Mouse (Mus musculus): ENCODE measurements around the gene Bicra.

Gene Bicra

DNA sequence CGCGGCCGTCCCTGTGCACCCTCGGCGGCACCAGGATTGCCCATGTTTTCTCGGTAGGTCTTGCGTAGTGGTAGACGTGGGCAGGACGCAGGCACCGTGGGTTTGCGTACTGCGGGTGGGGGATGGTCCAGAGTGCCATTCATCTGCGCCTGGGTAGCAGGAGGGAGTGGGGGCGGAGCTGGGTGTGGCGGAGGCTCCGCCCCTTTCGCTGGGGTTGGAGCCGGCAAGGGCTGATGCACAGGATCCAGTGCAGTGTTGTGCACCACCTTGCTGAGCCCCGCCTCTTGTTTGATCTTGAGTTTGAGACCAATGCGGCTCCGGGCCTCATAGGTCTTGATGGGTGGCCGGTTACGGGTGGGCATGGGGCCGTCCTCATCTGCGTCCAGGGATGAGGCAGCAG, 75.5 kb downstream of the Bicra start:
- no peak for DNase-seq (ENCODE audit: low spot score in 2 of 2)

GRCm38 (mm10) chr7:15969674-15970073, 78.0 kb downstream of the Bicra start:
- no peak for DNase-seq (ENCODE audit: low spot score in 2 of 2)

- DNase-seq (ENCODE audit: low spot score in 2 of 2) = no peak
These were observed 79.4 kb downstream of the Bicra start for GRCm38 (mm10) chr7:15968322-15968721.

DNA sequence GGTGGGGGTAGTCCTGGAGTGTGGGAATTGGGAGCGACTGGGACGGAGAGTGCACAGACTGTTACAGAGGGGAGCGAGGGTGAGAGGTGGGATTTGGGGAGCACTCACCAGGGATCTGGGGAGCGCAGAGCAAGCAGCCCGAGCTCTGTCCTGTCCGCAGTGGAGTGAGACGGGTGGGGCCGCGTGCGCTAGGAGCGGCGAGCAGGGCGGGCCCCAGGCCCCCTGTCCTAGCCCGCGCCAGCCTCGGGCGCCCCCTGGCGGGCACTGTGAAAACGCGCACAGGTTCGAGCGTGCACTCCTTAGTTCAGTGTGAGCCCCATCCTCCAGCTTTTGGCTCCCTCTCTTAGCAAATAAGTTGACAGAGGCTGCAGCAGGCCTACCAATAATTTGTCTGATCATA, 80.4 kb downstream of the Bicra start, which contains the start of gene Ehd2:
TSS of gene Ehd2 (minus strand) at position 256 of the 400 bp plus-strand sequence.
- DNase-seq (ENCODE audit: low spot score in 2 of 2) = no peak

- no peak for DNase-seq (ENCODE audit: low spot score in 2 of 2)
These were observed 81.2 kb downstream of the Bicra start for GRCm38 (mm10) chr7:15966489-15966888.

- DNase-seq (ENCODE audit: low spot score in 2 of 2) = no peak
These were observed 83.7 kb downstream of the Bicra start for GRCm38 (mm10) chr7:15963798-15964652.

DNA sequence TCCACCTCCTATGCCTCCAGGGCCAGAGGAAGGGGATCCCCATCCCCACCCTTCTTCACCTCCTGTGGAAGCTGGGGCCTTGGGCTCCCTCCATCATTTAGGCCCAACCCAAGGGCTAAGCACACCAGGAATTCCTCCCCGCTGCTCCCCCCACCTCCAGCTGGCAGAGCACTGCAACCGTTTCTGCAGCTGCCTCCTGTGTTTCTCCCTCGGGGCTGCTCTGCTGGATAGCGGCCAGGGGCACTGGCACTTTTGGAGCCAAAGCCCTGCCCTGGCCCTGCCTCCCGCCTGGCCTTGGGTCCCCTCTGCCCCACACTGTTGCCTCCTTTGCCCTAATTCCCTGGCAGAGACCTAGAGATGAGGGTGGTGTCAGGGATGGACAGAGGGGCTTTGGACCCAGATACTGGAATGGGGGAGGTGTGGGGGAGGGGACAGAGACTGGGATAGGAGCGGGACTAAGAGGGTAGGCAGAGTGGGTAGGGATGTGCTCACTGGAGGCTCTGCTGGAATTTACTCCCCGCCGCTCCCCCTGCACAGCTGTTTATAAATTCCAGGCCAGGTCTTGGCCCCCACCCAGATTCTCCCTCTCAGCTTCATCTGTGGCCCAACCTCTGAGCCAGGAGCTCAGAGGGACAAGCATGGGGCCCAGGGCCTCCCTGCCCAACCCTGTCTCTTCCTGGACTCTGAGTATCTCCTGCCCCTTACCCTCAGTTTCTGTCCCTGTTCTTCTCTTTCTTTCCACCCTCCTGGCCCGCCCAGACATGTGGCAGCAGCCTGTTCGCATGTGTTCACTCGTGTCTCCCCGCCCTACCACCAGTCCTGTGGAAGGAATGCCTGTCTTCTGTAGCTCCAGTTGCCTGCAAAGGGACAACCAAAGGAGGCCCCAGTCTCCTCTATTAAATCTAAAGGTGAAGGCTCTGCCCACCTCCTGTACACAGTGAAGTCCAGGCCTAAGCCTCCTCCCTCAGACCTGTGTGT, 85.1 kb downstream of the Bicra start:
- DNase-seq (ENCODE audit: low spot score in 2 of 2) = no peak

GRCm38 (mm10) chr7:15961798-15962197, 85.9 kb downstream of the Bicra start:
- no peak for DNase-seq (ENCODE audit: low spot score in 2 of 2)

DNA sequence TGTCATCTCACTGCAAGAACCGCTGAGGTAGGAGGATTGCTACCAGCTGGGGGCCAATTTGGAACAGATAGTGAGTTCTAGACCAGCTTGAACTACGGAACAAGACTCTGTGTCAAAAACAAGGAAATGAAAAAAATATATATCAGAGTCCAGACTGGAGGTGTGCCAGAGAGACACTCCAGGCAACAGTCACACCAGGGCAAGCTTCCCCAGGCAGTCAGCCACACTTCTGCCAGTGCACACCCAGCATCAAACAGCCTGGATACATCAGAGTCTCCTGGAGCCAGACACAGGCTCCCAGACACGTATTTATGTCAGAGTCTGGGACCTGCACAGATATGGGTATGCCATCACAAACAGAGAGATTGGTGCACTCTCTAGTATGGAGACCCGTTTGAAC, 86.5 kb downstream of the Bicra start:
- DNase-seq (ENCODE audit: low spot score in 2 of 2) = no peak

DNA sequence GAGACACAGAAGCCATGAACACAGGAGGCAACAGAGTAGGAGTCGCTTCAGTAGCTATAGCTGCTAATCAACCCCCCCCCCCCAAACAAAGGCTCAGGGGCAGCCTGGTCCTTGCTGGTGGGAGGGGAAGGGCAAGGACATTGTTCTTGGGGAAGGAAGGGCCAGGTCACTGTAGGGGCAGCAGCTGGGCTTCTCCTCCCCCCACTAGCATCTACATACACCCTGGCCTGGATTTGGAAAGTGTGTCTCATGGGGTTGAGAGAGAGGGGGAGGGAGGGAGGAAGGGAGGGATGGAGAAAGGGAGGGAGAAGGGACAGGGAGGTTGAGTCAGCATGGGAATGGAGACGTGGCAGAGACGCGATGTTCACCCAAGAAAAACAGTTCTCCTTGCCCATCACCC, 87.0 kb downstream of the Bicra start:
- DNase-seq (ENCODE audit: low spot score in 2 of 2) = no peak

DNA sequence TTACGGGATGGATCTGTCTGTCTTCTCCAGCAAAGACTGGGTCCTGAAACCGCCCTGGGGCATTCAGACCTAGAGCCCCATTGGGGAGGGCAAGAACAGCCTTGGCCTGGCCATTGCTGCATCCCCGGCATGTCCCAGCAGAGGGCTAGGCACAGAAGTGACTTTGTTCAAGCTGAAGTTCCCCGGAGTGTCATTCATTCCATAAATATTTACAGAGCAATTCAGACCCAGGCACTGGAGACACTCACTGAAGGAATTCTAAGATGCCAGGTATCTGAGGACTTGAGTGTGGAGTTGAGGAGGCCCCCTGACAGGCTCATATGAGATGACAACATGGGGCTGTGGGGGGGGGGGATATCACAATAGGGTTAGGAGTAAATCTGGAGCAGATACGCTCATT, 91.6 kb downstream of the Bicra start:
- no peak for DNase-seq (ENCODE audit: low spot score in 2 of 2)

DNA sequence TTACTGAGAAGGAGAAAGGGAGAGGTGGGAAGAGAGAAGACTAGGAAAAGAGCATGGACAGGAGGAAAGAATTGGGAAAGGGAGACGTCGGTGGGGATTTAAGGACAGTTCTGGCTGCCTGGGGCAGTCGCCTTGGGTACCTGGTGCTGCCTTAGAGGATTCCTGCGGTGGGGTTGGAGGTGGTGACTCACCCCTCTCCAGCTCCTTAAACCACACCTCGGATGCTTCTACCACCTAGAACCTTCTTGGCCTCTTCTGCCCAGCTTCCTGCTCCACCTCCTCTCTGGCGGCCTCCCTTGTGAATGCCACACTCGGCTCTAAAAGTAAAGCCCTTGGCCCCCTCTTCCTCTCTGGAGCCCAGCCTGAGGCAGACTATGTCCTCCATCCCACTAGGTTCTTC, 92.2 kb downstream of the Bicra start:
- DNase-seq (ENCODE audit: low spot score in 2 of 2) = no peak

GRCm38 (mm10) chr7:15954978-15955443, 92.7 kb downstream of the Bicra start:
- no peak for DNase-seq (ENCODE audit: low spot score in 2 of 2)

DNA sequence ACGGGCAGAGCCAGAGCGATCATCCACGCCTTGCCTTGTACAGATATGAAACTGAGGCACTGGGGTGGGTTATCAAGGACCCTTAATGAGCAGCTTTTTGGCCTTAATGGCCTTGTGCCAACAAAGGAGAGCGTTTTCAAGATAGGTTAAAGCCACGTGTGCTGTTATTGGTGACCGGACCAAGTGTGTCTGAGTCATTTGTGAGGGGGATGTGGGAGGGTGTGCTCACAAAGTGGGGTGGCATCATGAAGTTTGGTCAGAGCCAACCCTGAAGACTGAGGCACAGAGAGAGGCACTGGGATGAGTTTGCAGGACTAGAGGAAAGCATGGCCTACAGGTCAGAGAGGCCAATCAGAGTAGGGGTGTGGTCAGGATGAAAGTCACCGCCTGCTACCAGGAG, 93.3 kb downstream of the Bicra start:
- no peak for DNase-seq (ENCODE audit: low spot score in 2 of 2)

GRCm38 (mm10) chr7:15953307-15954074, 94.2 kb downstream of the Bicra start:
- no peak for DNase-seq (ENCODE audit: low spot score in 2 of 2)

DNA sequence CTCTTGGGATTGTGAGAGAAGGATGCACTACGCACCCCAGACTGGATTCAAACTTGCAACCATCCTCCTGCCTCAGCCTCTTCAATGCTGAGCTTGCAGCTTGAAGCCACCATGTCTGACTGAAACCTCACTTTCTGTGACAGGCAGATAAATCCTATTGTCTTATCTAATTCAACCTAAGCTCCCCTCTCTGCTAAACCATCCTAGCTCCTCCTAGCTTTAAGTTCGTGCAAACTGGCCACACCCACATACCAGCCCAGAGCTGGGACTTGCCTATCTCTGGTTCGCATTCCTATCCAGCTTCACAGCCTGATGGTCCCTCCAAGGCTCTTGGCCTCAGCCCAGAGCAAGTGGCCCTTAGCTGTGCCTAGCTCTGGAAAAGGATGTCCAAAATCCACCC, 95.3 kb downstream of the Bicra start:
- DNase-seq (ENCODE audit: low spot score in 2 of 2) = no peak

- no peak for DNase-seq (ENCODE audit: low spot score in 2 of 2)
These were observed 97.7 kb downstream of the Bicra start for GRCm38 (mm10) chr7:15950008-15950407.

DNA sequence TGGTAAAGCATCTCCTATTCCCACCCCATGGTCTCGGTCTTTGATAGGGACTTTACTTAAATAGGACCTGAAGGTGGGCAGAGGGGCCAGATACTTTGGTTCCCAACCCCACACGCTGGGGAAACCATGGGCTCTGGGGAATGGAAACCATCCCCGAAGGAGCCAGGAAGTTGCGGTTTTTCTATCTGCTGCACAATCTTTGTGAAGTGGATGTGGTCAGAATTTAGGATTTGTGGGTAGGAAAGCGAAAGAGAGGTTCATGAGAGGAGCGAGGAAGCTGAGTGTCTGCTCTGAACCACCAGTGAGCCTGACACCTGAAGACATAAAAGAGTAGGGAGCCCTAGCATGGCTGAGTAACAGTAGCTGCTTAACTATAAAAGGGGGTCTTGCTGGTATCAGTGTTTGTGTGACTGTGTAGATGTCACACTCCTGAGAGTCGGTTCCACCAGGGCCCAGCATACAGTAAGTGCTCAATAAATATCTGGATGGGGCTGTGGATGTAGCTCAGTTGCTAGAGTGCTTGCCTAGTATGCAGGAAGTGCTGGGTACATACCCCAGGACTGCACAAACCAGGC, 98.4 kb downstream of the Bicra start:
- DNase-seq (ENCODE audit: low spot score in 2 of 2) = no peak

DNA sequence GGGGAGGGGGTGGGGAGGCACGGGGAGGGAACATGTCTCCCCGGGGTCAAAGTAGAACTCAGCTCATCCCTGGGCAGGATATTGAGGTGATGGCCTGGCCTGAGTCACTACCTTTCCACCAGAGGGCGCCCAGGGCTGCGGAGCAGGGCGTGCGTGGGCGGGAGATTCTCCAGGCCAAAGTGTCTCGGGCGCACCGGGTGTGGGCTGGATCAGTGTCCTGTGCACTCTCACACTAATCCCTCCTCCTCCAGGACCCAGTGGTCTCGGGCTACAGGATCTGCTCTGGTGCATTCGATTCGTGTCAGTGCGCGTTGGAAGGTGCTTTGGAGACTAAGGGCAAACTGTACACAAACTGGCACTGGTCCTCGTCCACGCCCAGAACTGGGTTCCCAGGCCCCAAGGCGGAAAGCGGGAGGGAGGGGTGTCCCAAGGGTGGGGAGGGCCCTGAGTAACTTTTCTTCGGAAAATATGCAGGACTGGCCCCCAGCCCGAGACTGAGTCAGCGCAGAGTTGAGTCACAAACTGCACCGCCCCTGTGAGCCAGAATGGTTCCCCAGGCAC, 99.3 kb downstream of the Bicra start:
- DNase-seq (ENCODE audit: low spot score in 2 of 2) = peak in 1 of 2 experiments; percentile 69

GRCm38 (mm10) chr7:15947653-15948260, 100.0 kb downstream of the Bicra start:
- DNase-seq (ENCODE audit: low spot score in 2 of 2) = no peak
